Mouse (Mus musculus) thymus, adult 18-20 months (tissue): ENCODE results near the gene Ctcfl.
"Not testable (repeated sequence)": the region's sequence is repeated elsewhere in the genome, so short reads cannot be mapped to it uniquely, and the experiment has no call there.

Experiments used
- DNase-seq, 2 experiments: peaks; one replicate each; pipeline ENCODE4 v3.0.0; 2022; ENCODE audit warnings: mixed read lengths in 2 of 2

Gene Ctcfl

DNA sequence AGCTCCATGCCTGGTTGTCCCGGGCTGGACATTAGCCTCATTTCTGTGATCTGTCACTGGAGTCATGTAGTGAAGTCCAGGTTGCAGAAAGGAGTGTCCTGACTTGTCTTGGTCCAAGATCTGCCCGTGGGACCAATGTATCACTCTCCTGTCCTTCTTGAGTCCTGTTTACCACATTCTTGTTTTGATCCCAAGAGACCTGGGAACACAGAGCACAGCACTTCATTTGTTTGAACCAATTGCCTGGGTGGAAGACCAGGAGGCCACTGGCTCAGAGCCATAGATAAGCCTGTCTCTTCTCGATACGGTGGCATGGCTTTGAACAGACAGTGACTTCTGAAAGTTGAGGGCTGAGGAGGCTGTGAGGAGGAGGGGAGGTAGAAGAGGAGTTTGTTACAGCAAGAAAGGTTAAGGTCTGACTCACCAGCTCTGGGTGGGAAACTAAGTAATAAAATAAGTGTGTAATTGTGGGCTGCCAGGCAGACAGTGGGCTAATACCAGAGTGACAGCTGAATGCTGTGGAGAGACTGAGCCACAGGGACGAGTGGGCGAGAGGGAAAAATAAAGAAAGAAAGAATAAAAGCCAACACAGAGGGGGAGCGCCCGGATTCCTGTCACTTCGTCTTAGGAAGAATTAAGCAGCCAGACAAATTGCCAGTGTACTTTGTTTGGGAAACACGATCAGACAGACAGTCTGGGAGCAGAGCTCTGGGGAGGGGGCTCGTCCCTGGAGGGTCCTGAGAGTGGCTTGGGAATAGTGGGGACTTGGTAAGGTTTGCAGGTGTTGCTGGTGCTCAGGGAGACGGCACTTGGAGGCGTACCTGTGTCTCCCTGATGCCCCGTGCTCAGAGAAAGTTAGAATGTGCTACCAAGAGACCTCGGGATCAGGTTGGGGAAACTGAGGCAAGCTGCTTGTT lies 19.3 kb upstream of the Ctcfl start:
- no peak for DNase-seq

DNA sequence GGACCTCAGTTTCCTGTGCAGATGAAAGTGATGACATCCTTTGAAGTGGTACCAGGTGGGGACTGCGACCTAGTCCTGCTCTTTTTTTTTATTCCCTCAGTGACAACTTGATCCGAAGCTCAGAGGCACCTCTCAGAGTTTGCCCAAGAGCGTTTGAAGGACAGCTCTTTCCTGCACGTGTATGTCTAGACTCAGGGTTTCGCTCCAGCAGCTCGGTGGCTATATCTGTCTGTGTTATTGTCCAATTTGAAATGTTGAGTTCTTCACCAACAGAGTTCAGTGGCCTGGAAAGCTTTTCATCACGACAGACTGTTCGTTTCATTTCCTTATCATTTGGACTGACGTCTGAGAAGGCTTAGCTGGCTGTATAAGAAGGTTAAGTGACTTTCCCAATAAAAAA lies 15.4 kb upstream of the Ctcfl start:
- DNase-seq = no peak

DNA sequence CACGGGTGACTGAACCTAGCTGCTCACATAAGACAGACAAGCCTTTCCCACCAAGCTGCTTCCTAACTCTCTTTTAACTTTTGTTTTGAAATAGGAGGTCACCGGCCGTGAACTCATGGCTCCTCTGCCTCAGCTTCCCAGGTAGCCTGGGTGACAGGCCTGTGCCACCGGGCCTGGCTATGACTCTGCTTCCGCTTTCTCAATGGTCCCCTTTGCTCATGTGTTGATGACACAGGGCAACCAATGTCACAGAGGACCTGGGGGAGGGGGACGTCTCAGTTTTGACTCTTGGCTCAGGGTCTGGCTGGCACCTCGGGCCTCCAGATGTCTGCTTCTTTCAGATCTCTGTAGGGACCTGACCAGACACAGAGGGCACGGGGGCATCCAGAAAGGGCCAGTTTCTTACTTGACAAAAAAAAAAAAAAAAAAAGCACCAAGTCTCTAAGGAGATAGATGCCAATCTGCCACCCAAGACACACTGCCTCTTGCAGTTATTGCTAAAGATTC lies 13.5 kb upstream of the Ctcfl start:
- DNase-seq = no peak

DNA sequence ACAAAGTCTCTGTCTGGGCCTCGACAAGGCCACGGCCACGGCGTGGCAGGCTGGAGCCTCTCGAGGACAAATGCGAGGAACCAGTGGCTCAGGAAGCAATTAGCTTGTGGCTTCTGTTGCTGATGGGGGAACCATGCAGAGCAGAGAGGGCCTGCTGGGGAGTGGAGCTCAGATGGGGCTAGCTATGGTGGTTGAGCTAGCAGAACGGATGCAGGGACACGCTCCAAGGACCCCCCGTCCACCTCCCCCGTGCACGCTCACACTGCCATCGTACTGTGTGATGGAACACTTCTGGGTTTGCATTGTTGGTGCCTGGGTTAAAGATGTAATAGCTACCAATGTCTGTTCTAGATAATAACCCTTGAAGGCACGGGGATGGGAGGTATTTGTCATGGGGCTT lies 12.9 kb upstream of the Ctcfl start:
- no peak for DNase-seq

DNA sequence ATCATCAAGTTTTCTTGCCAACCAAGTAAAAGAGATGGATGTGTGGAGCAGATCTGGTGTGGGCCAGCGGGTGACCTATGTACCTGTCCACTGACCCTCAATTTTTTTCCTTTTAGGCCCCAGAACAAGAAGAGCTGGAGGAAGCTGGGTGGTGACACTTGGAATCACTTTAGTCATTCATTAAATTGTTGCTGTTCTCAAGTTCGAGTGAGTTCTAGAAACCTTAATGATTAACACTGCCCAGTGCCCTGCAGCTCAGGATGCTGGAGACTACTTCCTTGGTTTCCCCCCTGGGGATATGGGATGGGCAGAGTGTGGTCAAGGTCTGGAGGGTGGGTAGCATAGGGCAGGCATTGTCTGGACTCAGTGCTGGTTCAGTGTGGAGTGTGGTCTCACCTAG lies 9.8 kb upstream of the Ctcfl start:
- no peak for DNase-seq

DNA sequence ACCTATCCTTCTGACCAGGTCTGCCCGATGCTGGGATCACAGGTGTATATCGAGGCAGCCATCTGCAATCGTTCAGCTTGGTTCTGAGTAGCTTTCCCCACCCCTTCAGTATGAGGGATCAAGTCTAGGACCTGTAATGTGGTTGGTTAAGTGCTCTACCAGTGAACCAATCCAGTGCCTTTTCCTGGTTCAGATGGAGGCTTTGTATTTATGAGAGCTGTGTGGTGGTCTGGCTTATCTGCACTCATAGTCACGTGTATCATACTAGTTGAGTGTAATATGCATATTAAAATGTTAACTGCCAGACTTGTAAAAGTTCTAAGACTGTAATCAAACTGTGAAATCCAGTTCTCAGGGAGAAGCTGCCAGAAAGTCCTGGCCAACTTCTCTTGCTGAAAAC lies 7.1 kb upstream of the Ctcfl start:
- no peak for DNase-seq

DNA sequence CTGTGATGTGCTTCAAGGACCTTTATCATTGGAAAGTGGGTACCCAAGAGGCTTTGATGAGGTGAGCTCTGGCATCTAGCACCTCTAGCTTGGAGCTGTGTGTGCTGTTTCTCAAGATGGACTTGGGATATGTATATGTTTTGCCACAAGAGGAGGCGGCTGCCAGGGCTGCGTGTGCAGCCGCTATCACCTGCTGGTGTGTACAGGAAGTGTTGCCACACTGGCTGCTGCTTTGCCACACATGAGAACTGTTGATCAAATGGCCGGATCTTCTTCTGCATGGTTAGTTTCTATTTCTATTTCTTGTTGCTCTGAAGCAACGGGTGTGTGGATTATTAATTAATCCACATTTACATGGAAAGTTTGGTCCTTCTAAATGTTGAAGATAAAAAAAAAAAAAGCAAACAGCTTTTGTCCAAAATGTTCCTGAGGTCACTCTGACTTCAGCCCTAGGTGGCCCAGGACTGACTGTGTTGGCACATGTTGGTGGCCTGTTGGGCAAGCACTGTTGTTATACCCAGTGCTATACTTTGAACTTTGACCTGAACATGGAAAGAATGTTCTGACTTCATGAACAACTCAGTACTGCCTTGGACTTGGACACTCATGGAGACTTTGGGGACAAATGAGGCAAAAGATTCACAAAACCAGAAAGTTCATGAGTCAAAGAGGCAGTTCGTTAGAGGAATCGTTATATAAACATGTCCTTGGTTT lies 4.9 kb upstream of the Ctcfl start:
- no peak for DNase-seq

DNA sequence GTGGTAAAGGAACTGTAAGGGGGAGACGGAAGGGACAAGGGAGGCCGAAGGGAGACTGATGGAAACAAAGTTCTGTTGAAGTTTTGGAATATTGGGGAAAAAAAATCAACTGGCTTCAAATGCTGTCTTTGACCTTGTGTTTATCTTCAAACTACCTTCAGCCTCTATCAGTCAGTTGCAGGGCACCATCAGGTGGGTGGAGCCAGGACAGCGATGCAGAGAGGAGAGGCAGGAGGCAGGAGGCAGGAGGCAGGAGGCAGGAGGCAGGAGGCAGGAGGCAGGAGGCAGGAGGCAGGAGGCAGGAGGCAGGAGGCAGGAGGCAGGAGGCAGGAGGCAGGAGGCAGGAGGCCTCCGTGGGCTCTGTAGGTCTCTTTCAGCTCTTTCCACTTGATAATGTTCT lies 792 bp upstream of the Ctcfl start:
- not testable (repeated sequence) for DNase-seq

DNA sequence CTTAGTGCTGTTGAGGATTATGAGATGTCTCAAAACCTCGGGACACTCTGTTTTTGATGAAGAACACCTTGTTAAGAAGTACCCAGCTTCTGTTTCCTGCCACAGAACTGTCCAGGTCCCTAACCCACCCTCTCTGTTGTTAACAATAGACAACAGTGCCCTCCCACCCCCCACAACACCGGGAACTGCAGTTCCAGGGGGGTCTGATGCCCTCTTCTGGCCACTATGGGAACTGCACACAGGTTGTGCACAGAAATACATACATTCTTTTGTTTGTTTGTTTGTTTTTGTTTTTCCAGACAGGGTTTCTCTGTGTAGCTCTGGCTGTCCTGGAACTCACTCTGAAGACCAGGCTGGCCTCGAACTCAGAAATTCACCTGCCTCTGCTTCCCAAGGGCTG lies 5.5 kb downstream of the Ctcfl start:
- DNase-seq = not testable (repeated sequence)

DNA sequence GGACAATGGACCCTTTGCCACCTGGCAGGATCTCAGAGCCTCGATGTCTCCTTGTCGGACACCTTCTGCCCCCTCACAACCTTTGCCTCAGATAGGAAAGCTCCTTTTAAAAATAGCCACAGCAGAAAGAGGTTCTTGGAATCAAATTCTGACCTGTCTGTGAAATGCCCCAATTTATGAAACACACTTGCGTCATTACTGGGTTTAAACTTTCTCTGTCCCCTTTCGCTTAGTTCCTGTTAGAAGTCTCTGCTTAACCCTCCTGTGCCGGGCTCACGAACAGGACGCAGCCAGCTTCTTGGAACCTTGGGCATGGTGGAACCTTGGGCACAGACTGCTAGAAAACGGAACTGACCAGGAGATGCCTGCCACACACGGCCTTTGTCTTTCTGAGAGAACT lies 8.8 kb downstream of the Ctcfl start:
- no peak for DNase-seq

DNA sequence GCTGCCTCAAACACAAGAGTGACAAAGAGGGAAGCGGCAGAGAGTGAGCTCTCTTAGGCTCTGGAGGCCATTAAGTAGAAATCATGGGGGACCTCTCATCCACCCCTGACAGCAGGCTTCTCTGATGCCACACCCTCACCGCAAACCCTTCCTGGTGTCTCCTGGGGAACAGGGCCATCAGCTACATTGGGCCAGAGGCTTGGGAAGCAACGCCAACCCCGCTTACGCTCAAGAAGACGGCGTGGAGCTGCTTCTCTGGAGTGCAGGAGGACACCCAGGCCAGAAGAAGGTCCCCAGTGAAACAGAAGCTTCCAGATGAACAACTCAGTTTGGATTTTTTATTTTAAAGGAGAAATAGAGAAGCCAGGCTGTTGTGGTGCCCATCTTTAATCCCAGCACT lies 9.8 kb downstream of the Ctcfl start:
- DNase-seq = no peak

DNA sequence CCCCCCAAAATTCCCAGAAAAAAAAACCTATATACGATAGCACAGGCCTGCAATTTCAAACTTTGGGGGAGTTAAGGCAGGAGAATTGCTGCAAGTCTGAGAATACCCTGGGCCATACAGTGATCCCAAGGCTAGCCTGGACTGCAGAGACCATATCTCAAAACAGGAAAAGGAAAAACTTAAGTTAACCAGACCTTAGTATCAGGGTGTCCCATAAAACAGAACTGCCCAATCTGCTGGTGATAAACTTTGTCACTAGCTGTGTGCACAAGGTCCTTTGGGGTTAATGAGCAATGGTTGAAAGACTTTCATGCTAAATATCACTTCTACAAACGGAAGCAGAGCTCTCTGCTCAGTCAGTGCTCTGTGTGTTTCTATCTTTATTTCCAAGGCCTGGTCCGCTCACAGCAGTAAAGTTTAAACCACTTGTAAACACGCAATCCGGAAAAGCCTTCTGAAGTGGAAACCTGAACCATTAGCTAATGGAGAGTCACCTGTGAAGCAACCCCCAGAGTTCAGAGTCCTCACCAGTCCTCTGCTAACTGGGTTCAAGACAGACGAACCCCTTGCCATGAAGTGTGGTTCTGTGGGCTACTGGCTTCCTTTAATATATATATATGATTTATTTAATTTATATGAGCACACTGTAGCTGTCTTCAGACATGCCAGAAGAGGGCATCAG lies 10.7 kb downstream of the Ctcfl start:
- no peak for DNase-seq

DNA sequence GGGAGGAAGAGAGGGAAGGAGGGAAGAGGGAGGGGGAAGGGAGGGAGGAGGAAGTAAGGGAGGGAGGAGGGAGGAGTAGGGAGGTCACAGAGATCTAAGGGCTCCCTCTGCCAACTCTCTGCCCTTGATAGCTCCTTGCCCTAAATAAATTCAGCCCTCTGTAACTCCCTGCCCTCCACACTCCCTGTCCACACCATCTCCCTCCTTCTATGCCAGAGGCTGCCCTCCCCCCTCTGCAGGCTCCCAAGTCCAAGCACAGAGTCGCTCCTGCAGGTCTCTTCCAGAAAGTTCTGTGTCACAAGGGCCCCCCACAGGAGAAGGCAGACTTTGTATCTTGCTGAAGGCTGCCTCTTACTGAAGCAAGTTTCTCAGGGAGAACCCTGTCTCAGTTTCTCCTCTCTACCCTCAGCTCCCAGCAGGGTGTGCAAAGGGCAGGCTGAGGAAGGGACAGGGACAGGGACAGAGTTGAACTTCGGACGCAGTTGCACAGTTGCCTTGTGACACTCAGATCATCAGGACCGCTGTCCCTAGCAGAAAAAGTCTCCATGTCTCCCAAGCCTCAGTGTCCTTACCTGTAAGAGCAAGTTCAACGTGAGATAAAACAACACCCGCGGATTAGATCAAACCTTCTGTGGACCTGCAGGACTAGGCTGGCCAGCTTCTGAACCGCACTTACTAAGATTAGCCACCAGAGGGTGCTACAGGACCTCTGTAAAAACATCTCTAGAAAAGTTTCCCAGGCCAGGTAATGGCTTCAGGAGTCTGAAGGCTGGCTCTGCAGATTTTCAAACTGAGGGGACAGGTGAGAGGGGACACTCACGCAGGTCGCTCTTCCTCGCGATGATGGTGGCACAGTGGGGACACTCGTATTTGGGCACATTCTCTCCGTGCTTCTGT lies 12.2 kb downstream of the Ctcfl start:
- peak in 1 of 2 experiments; percentile 33 for DNase-seq

DNA sequence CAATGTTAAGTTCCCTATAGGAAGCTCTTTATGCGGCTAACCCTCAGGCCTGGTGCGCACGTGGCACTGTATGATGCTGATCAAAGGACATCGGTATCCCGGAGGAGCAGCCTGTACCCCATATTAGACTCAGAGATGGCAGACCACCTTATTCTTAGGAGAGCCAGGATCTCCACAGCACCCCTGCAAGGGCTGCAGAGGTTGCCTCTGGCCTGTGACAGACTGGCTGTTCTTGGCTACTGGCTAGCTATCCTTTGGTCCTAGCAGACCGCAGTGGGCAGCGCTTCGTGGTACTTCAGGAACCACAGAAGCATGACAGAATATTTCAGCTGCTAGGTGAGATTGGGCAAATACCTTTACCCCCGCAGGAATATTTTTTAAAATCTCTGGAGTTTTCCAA lies 12.9 kb downstream of the Ctcfl start:
- DNase-seq = no peak

DNA sequence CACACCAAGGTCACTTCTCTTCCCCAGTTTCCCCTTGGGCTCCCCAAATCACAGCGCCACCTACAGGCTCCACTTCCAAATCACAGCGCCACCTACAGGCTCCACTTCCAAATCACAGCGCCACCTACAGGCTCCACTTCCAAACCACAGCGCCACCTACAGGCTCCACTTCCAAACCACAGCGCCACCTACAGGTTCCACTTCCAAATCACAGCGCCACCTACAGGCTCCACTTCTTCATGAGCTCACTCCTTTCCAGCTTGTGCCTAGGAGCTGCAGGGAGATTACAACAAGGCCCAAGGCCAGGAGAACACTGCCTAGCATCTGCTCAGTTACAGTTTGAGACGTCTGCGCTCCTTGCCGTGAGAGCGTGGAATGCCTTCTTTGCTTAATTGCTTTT lies 22.0 kb downstream of the Ctcfl start:
- not testable (repeated sequence) for DNase-seq

DNA sequence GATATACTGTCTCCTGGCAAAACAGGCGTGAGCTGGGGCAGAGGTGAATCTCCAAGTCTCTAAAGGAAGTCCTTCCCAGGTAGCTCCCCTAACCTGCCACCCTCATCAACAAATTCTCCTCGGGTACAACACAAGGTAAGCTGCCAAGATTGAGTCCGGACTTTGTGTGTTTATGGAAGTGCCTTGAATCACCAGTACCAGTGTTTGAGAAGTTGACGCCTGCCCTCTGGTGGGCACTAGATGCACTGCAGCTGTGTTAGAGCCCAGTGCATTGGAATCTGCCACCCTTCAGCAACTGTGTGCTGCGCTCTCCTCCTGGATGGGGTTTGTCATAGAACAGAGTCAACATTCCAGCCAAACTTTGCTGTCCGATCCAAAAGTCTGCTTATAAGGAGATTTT lies 29.9 kb downstream of the Ctcfl start:
- DNase-seq = peak; percentile 68 to 75

DNA sequence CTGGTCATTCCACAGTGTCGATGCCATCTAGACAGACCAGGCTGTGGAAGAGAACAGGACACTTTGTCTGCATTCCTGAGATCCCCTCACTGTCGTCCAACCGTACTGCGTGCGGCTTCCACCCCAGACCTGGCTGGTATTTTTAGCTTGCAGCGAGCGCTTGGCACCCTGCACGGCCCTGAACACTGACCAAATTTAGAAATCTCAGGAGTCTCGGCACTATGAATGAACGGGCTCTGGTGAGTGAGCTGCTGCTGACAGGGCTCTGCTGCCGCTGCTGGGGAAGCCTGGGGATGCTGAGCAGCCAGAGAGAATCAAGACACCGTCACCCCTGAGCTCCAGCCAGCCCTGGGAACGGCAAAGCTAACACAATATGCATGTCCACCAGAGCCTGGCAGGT lies 31.9 kb downstream of the Ctcfl start:
- DNase-seq = no peak

DNA sequence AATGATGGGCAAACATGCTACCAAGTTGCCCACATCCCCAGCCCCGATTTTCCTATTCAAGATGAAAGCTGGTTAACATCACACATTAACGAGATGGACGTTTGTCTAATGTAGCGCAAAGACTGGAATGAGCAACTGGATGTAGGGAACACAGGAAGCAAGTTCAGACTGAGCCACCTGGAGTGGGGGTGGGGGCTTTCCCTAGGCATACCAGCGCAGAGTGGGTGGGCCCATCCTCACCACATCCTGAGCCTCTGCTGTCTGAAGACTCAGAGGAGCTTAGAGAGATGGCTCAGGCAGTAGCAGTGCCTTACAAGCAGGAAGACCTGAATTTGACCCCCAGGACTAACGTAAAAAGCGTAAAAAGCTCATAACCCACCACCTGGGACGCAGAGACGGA lies 33.6 kb downstream of the Ctcfl start:
- DNase-seq = peak; percentile 88 to 92

DNA sequence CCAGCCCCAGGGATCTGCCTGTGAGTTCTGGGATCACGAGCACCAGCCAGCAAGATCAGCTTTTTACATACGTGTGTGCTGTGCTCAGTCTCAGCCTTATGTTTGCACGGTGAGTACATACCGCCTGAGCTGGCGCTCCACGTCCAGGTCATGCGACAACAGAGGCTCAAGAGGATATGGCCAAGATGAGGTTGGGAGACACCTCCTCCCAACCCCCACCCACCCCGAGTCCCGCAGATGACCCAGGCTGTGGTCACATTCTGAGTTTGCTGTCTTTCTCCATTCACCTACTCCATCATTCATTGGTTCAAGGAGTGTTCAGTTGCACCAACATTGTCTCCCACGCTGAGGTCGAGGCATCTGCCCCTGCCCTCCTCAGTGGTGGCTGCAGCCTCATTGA lies 34.5 kb downstream of the Ctcfl start:
- no peak for DNase-seq

DNA sequence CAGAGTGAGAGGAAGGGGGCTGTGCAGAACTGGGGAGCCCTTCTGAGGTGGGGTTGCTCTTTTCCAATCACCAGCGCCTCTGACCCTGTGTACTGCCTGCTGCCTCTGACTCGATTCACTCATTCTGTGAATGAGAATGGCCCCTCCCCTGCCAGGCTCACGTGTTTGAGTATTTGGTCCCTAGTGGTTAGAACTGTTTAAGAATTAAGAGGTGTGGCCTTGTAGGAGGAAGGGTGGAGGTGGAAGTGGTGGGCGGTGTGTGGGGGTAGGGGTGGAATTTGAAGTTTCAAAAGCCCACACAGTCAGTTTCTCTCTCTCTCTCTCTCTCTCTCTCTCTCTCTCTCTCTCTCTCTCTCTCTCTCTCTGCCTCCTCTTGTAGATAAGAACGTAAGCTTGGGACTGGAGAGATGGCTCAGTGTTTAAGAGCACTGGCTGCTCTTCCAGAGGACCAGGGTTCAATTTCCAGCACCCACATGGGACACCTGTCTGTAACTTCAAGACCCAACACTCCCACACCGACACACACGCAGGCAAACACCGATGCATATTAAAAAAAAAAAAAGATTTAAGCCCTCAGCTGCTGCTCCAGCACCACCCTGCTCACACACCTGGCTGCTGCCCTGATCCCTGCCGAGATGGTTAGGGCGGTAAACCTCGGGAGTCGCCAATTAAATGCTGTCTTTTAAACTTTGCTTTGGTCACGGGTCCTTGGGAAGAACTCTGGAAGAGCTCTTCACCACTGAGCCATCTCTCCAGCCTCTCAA lies 35.4 kb downstream of the Ctcfl start:
- peak; percentile 77 to 89 for DNase-seq

DNA sequence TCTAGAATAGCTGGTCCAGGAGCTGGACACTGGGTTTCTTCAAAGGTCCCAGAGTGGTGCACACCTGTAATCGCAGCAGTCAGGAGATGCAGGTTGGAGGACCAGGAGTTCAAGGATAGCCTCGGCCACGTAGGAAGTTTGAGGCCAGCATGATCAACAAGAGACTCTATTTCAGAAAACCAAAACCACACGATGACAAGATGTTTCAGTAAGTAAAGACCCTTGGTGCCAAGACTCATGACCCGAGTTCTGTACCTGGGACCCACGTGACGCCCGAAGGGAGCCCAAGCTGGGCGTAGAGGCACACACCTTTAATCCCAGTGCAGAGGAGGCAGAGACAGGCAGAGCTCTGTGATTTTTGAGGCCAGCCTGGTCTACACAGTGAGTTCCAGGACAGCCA lies 36.2 kb downstream of the Ctcfl start:
- peak in 1 of 2 experiments; percentile 43 for DNase-seq

DNA sequence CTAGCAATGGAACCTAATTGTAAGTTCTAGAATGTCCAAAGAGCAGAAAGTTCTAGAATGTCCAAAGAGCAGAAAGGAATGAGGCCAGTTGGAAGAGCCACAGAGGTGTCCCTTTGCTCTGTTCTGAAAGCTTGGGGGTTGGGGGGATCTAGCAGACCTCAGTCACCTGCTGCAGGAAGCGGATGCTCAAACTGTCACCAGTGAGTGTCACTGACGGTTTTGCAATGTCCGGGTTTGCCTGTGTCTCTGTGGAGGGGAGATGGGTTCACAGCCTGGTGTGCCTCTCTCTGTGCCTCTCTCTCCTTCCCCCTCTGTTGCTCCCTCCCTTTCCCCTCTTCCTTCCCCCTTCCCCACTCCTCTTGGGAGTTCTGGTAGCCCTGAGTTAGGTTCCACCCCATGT lies 36.6 kb downstream of the Ctcfl start:
- DNase-seq = peak in 1 of 2 experiments; percentile 83
